Mouse (Mus musculus): ENCODE measurements around the gene Rspry1. TPM values are rescaled to one million over a fixed set of nuclear protein-coding genes. Genes with fewer than 3 reads are reported as not detected.

The Rspry1 gene
- polyA plus RNA-seq, 1 experiment from 2014 or later: 20.3 TPM

DNA sequence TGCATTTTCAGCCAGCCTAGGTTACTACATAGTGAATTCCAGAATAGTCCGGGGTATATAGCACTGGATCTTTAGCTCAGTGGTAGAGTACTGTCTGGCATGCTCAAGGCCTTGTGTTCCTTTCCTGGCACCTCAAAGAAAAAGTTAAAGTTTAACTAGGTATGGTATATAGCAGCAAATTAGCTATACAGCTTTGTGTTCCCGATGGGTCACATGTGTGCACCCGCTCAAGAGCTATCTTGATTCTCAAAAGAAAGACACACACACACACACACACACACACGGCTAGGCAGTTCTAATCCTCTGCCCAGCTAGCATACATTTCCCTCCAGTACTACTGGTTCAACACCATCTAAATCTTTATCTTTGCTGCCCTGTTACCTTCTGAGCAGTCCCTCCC is 58.7 kb downstream of the Rspry1 start:
- no peaks in the 10 kb centered on the region for H3K9me3 ChIP-seq (replicated peaks)
- no peaks in the 10 kb centered on the region for H3K4me1 ChIP-seq (replicated peaks)
- H3K4me3 ChIP-seq: no peak overlapping the region
- H3K4me2 ChIP-seq: no peak overlapping the region
- peaks cover 26% of the 10 kb centered on the region for H3K36me3 ChIP-seq
- H3K9ac ChIP-seq: no peak overlapping the region
- no peak overlapping the region for H3K27ac ChIP-seq
- 87% methylated on average over 4 of the region's 4 CpGs for WGBS
- no peak for ATAC-seq (replicated peaks; ENCODE audit: insufficient number of reproducible peaks, insufficient read depth, low FRiP score, low read depth)
- H3K27me3 ChIP-seq: no peaks in the 10 kb centered on the region

DNA sequence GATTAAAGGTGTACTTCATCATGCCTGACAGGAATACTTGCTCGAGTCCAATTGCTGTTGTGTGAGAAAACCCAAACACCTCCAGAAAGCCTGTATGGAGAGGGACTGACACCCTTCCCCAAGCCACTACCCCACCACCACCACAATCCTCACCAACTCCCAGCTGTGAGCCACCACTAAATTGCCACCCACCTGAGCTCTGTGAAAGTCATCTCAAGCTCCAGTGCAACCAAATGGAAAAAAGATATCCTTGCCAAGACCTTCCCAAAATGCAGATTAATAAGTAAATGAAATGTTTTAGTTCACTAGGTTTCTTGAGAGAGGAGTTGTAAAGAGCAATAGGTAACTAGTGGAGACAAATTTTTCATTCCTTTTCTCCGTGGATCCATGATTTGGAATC is 63.0 kb downstream of the Rspry1 start:
- Histone ChIP-seq H3K36me3 (0 out of 2 replicates have a peak, but pooled peaks cover 11% of the 10 kb centered on the region), H3K4me1 (replicated peaks) (peaks cover 11% of the 10 kb centered on the region; the same call in 1 of the 2 replicates), H3K27me3 (no peaks in the 10 kb centered on the region), H3K9me3 (replicated peaks) (no peaks in the 10 kb centered on the region), H3K9ac (no peak overlapping the region), H3K4me3 (no peak overlapping the region), H3K27ac (no peak overlapping the region), H3K4me2 (no peak overlapping the region)
- WGBS: 71% methylated on average over 2 of the region's 2 CpGs
- no peak for ATAC-seq (replicated peaks; ENCODE audit: insufficient number of reproducible peaks, insufficient read depth, low FRiP score, low read depth)

DNA sequence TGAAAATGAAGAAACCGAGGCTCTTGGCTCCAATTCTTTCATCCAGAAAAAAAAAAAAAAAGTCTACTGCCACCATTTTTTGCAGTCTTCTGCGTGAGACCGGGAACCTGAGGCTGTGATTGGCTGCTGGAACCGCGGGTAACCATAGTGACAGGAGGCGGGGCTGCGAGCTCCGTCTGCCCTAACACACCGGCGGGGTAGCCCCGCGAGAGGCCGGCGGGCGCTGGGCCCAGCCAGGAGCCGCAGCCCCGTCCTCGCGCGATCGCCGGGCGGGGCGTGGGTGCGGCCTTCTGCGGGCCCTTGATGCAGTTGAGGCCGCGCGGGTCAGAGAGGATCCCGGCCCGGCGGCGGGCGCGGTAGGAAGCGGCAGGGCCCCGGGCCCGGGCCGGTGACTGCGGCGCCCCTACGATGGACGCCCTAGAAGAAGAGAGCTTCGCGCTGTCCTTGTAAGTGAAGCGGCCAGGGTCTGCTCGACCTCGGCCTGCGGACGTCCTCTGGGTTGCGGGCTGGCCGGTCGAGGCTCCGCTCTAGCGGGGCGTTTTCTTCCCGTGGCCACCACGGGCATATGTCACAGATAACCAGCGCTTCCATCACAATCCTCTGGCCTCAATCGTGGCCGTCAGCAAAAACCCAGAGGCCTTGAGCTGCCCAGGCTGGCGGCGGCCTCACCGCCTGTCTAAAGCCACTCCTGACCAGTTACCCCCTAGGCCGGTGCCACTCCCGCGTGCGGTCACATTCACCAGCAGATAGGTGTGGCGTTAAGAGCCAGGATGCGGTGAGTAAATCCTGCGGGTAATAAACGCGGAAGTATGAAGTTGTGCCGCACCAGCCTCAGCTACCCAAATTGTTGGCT is 64.9 kb downstream of the Rspry1 start, which contains the start of gene Arl2bp:
Gene Arl2bp, plus strand, starts transcription at position 145 of the 853 bp plus-strand sequence.
- ATAC-seq (replicated peaks; ENCODE audit: insufficient number of reproducible peaks, insufficient read depth, low FRiP score, low read depth): peak; percentile 100
- Histone ChIP-seq H3K9me3 (replicated peaks) (no peaks in the 10 kb centered on the region), H3K36me3 (peaks cover 19% of the 10 kb centered on the region), H3K27ac (peak within 1 kb of the TSS; percentile 79), H3K9ac (peak within 1 kb of the TSS; percentile 81), H3K4me2 (peak within 1 kb of the TSS; percentile 72), H3K4me1 (replicated peaks) (peaks cover 11% of the 10 kb centered on the region; the same call in 1 of the 2 replicates), H3K4me3 (peak within 1 kb of the TSS; percentile 74), H3K27me3 (no peaks in the 10 kb centered on the region)
- under 1% methylated on average over 74 of the region's 74 CpGs for WGBS

DNA sequence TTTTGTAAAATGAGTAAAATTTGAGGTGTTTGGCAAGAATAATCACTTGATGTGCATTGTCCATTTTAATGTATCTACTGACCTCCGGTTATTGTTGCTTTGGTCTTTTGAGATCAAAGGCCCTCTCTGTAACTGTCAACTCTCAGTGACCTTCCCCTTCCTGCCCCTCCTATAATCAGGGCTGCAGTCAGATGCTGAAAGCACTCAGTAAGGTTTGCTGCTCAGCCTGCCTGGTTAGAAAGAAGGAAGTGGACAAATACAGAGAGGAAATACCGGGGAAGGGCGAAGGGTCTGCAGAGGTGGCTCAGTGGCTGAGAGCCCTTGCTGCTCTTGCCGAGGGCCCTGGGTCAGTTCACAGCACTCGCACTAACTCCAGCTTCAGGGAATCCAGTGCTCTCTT is 72.6 kb downstream of the Rspry1 start:
- WGBS: 60% methylated on average over 5 of the region's 5 CpGs
- no peak overlapping the region for H3K4me2 ChIP-seq
- no peaks in the 10 kb centered on the region for H3K9me3 ChIP-seq (replicated peaks)
- H3K27me3 ChIP-seq: no peaks in the 10 kb centered on the region
- no peaks in the 10 kb centered on the region for H3K4me1 ChIP-seq (replicated peaks)
- no peak for ATAC-seq (replicated peaks; ENCODE audit: insufficient number of reproducible peaks, insufficient read depth, low FRiP score, low read depth)
- H3K27ac ChIP-seq: no peak overlapping the region
- no peak overlapping the region for H3K4me3 ChIP-seq
- no peak overlapping the region for H3K9ac ChIP-seq
- H3K36me3 ChIP-seq: peaks cover 49% of the 10 kb centered on the region

DNA sequence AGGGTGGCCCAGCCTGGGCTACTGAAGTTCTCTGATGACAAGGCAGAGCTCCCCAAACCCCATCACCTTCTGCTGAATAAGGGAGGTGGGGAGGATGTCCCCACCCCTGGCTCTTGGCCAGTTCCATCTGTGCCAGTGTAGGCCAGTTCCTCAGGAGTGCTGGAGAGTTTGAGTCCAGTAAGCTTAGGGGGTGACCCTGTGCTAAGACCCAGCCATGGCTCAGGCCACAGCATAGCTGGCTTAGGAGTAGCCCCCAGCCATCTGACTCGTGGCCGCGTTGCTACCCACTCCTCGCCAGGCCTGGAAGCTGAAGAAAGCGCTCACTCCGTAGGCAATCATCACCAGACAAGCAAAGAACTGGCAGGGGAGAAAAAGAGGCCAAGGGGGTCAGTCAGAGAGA is 74.2 kb downstream of the Rspry1 start:
- Histone ChIP-seq H3K4me1 (replicated peaks) (no peaks in the 10 kb centered on the region), H3K9me3 (replicated peaks) (no peaks in the 10 kb centered on the region), H3K4me3 (no peak overlapping the region), H3K4me2 (no peak overlapping the region), H3K36me3 (peaks cover 42% of the 10 kb centered on the region), H3K9ac (no peak overlapping the region), H3K27ac (no peak overlapping the region), H3K27me3 (no peaks in the 10 kb centered on the region)
- WGBS: 83% methylated on average over 6 of the region's 6 CpGs
- no peak for ATAC-seq (replicated peaks; ENCODE audit: insufficient number of reproducible peaks, insufficient read depth, low FRiP score, low read depth)

DNA sequence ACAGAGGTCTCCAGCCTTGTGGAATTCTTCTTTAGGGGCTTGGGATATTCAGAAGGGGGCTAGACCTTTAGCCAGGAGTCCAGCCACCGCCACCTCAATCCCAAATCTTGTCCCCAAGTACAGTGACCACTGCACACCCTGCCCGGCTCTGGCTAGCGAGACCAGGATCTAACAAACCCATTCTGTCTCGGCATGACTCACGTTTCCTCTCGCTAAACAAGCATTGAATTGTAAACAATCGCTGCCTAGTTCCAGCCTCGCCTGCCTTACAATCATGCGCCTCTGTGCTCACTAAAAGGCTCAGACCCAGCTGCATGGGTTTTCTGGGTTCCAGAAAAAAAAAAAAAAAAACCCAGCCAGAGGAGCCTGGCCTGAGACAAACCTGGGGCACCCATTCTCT is 76.8 kb downstream of the Rspry1 start:
- H3K27me3 ChIP-seq: no peaks in the 10 kb centered on the region
- WGBS: 50% methylated on average over 9 of the region's 9 CpGs
- H3K4me2 ChIP-seq: no peak overlapping the region
- H3K9ac ChIP-seq: no peak overlapping the region
- H3K9me3 ChIP-seq (replicated peaks): no peaks in the 10 kb centered on the region
- 0 out of 2 replicates have a peak, but pooled peaks have one; percentile 16 for ATAC-seq (replicated peaks; ENCODE audit: insufficient number of reproducible peaks, insufficient read depth, low FRiP score, low read depth)
- peak overlapping the region; percentile 11; the same call in 1 of the 2 replicates for H3K27ac ChIP-seq
- H3K4me1 ChIP-seq (replicated peaks): no peaks in the 10 kb centered on the region
- H3K4me3 ChIP-seq: no peak overlapping the region
- H3K36me3 ChIP-seq: peaks cover 15% of the 10 kb centered on the region

DNA sequence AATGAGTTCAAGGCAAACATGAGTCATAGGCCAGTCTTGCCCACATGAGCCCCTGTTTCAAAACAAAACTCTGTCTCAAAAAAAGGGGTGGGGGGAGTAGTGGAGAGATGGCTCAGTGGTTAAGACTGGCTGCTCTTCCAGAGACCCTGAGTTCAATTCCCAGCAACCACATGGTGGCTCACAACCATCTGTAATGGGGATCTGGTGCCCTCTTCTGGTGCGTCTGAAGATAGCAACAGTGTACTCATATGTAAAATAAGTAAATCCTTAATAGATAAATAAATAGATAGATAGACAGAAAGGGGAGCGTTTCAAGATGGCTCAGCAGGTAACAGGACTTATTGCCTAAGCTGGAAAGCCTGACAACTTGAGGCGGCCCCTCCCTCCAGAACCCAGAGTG is 78.7 kb downstream of the Rspry1 start:
- H3K4me1 ChIP-seq (replicated peaks): no peaks in the 10 kb centered on the region
- no peaks in the 10 kb centered on the region for H3K9me3 ChIP-seq (replicated peaks)
- no peak overlapping the region for H3K27ac ChIP-seq
- H3K36me3 ChIP-seq: no peaks in the 10 kb centered on the region
- H3K4me3 ChIP-seq: no peak overlapping the region
- H3K4me2 ChIP-seq: no peak overlapping the region
- H3K27me3 ChIP-seq: no peaks in the 10 kb centered on the region
- ATAC-seq (replicated peaks; ENCODE audit: insufficient number of reproducible peaks, insufficient read depth, low FRiP score, low read depth): no peak
- 80% methylated on average over 3 of the region's 3 CpGs for WGBS
- no peak overlapping the region for H3K9ac ChIP-seq

DNA sequence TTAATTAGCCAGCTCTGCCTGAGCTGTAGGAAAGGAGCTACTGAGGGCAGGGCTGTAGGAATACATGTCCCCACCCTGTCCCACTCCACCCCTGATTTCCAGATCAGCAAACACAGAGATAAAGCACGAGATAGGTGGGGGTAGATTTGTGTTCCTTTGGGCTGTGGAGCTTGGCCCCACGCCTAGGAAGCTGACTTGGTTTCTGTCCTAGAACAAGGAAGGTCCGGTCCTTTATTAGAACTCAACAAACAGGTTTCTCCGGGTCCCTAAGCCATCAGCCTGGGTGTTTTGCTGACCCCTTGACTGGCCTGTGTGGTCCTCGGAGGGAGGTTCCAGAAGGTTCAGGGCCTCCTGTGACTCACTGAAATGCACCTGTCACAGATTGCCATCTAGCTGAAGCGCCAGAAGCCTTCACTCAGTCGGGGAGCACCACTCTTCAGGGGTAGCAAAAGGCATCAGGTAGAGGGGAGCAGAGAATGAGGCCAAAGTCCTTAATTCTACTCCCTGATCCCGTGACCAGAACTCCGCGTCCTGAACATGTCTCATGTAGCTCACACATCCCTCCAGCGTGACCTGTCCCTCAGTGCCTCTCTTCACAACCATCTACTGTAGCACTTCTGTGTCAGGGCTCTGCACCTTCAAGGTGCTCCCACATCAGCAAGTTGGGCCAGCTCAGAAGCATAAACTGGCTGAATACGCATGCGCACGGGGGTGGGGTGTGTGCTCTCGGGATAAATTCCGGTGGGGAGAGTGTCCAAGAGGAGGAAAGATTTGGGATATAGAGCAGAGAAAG is 81.2 kb downstream of the Rspry1 start:
- Histone ChIP-seq H3K27ac (no peak overlapping the region), H3K9ac (no peak overlapping the region), H3K4me1 (replicated peaks) (no peaks in the 10 kb centered on the region), H3K4me3 (no peak overlapping the region), H3K36me3 (no peaks in the 10 kb centered on the region), H3K4me2 (no peak overlapping the region), H3K9me3 (replicated peaks) (no peaks in the 10 kb centered on the region), H3K27me3 (no peaks in the 10 kb centered on the region)
- ATAC-seq (replicated peaks; ENCODE audit: insufficient number of reproducible peaks, insufficient read depth, low FRiP score, low read depth): no peak
- 77% methylated on average over 16 of the region's 16 CpGs for WGBS

DNA sequence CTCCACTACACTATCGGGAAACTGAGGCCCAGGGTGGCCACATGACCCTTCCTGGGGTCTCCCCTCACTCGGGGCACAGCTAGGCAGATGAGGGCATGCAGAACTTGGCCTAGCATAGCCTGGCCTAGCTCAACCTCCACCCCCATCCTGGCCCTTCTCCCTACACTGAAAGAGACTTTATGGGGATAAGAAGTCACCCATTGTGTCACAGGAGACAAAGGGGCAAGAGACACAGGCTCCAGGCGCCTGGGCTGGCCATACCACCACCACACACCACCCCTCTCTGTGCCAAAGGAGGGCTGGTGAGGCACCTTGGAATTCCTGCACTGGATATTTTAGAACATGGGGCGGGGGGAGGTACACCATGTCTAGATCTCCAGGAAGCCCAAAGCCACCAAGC is 82.5 kb downstream of the Rspry1 start:
- no peak for ATAC-seq (replicated peaks; ENCODE audit: insufficient number of reproducible peaks, insufficient read depth, low FRiP score, low read depth)
- WGBS: 73% methylated on average over 4 of the region's 4 CpGs

DNA sequence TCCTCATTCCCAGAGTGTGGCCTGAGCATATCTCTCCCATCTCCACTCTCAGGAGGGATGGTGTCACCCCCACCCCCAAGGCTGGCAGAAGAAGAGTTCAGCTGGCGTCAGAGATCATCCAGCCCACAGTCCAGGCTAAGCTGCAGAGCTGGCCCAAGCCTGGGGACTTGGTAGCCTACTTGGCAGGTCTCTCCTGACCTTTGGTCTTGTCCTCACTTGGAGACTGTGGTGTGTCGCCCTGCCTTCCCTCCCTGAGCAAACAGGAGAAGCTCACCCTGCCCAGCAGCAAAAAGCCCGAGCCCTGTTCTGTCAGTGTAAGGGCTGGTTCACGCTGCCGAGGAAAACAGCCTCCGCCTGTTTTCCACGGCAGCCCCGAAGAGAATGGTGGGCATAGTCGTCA is 84.2 kb downstream of the Rspry1 start:
- WGBS: 57% methylated on average over 9 of the region's 9 CpGs
- Histone ChIP-seq H3K4me1 (replicated peaks) (no peaks in the 10 kb centered on the region), H3K9me3 (replicated peaks) (no peaks in the 10 kb centered on the region), H3K36me3 (no peaks in the 10 kb centered on the region), H3K9ac (no peak overlapping the region), H3K4me3 (no peak overlapping the region), H3K27me3 (no peaks in the 10 kb centered on the region; the same call in 1 of the 2 replicates), H3K27ac (no peak overlapping the region), H3K4me2 (no peak overlapping the region)
- ATAC-seq (replicated peaks; ENCODE audit: insufficient number of reproducible peaks, insufficient read depth, low FRiP score, low read depth): no peak

More for the DNA sequence above, 82.5 kb downstream of the Rspry1 start:
- no peak overlapping the region for H3K4me3 ChIP-seq
- H3K9me3 ChIP-seq (replicated peaks): no peaks in the 10 kb centered on the region
- no peaks in the 10 kb centered on the region for H3K36me3 ChIP-seq
- H3K27ac ChIP-seq: no peak overlapping the region
- H3K4me1 ChIP-seq (replicated peaks): no peaks in the 10 kb centered on the region
- no peak overlapping the region for H3K4me2 ChIP-seq
- H3K27me3 ChIP-seq: no peaks in the 10 kb centered on the region
- no peak overlapping the region for H3K9ac ChIP-seq

DNA sequence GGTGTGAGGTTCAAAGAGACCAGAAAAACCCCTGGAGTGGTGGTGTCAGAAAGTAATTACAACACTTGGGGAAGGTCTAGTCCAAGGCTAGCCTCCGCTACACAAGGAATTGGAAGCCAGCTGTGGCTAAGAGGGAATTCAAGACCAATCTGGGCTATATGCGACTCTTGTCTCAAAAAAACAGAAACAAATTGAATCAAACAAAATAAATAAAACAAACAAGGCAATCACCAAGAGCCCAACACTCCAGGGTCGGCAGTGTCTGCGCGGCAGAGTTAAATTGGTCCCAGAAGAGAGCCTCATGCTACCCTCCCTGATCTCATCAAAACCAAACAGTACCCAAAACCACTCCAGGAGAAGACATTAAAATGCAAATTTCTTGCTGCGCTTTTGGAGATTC is 93.0 kb downstream of the Rspry1 start:
- H3K9me3 ChIP-seq (replicated peaks): no peaks in the 10 kb centered on the region
- no peak overlapping the region for H3K4me3 ChIP-seq
- 5% methylated on average over 6 of the region's 6 CpGs for WGBS
- H3K4me2 ChIP-seq: no peak overlapping the region
- H3K9ac ChIP-seq: no peak overlapping the region
- ATAC-seq (replicated peaks; ENCODE audit: insufficient number of reproducible peaks, insufficient read depth, low FRiP score, low read depth): no peak
- no peaks in the 10 kb centered on the region for H3K36me3 ChIP-seq
- no peak overlapping the region for H3K27ac ChIP-seq
- peaks cover 14% of the 10 kb centered on the region for H3K4me1 ChIP-seq (replicated peaks)
- peaks cover 58% of the 10 kb centered on the region for H3K27me3 ChIP-seq
